Mouse (Mus musculus) cortical plate, adult 2 months (tissue): Measurements from ENCODE around the gene Gm37240.

Experiments used
- CTCF ChIP-seq: fragments of 200-500 bp; IDR thresholded peaks from 2 replicates; pipeline ENCODE4 v1.5.1; 2011; ENCODE audit warnings: mild to moderate bottlenecking, control low read depth, low read length; ENCODE audit not compliant: insufficient read depth; ENCODE audit errors: extremely low read depth
- POLR2A ChIP-seq: fragments of 200-500 bp; IDR thresholded peaks from 2 replicates; pipeline ENCODE4 v1.6.1; 2011; ENCODE audit warnings: mild to moderate bottlenecking, low read length, control low read depth; ENCODE audit not compliant: insufficient read depth; ENCODE audit errors: extremely low read depth

DNA sequence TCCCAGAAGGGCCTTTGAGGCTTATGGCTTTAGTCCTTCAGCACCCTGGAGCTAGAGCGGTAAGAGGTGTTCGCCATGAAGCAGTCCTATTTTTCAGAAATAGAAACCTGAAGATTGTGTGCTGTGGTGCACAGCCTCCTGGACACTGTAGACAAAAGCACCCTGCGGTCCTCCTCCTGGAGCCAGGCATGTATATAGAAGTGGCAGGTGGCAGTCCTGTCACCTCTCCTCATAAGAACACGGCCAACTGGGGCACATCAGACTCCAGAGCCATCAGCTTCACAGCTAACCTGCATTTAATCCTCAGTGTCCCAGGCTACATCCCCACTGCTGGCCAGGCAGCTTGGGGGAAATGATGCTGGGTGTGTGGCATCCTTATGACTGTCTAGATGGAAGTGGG is 238.1 kb downstream of the Gm37240 start:
- no peak for TF ChIP-seq CTCF
- TF ChIP-seq POLR2A: no peak
